In the genomic region with DNA sequence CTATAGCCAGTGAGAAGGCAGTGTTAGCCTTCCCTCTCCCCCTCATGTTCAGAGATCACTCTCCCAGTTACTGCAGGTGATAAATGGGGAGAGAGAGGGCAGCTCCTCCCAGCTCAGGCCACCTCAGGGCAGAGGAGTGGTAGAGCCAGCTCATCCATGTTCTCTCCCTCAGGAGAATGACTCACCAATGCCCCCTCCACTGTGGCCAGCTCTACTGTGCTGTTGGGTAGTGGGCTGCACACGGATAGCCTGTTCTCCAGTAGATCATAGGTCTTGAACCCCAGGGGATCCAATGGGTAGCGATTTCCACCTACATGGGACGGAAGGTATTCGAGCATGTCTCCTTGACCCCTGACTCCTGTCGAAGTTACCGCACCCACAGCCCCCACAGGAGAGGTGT, we compare ENCODE assay signal across 20 mouse cellular contexts.
"Had no signal": no experiment of that assay in that cellular context is flagged by ENCODE, and none has a peak within 500 bp of the region (broad histone marks: within the 10 kb centered on the region; RNA-seq: fewer than 3 reads in every experiment).

No protein-coding gene starts in this region.

- H3K27ac ChIP-seq: forebrain, embryonic 15.5 days; heart, embryonic 10.5 days; heart, embryonic 13.5 days; hindbrain, embryonic 13.5 days; hindbrain, embryonic 15.5 days; hindbrain, postnatal 0 days; limb, embryonic 13.5 days; limb, embryonic 15.5 days; liver, embryonic 12.5 days had no signal

- ATAC-seq: forebrain, embryonic 15.5 days; forebrain, postnatal 0 days; hindbrain, postnatal 0 days; intestine, embryonic 16.5 days; liver, embryonic 12.5 days had no signal

- H3K27me3 ChIP-seq: forebrain, embryonic 15.5 days; heart, embryonic 13.5 days; hindbrain, embryonic 13.5 days; hindbrain, embryonic 15.5 days; limb, embryonic 13.5 days; limb, embryonic 15.5 days; liver, embryonic 12.5 days had no signal

- H3K4me1 ChIP-seq: forebrain, embryonic 15.5 days; heart, embryonic 10.5 days; heart, embryonic 13.5 days; hindbrain, embryonic 13.5 days; hindbrain, embryonic 15.5 days; limb, embryonic 13.5 days; limb, embryonic 15.5 days; liver, embryonic 12.5 days had no signal

- H3K36me3 ChIP-seq: forebrain, embryonic 15.5 days; heart, embryonic 10.5 days; heart, embryonic 13.5 days; hindbrain, embryonic 13.5 days; hindbrain, embryonic 15.5 days; limb, embryonic 13.5 days; limb, embryonic 15.5 days; liver, embryonic 12.5 days had no signal

- H3K4me3 ChIP-seq: forebrain, embryonic 15.5 days; heart, embryonic 10.5 days; heart, embryonic 13.5 days; hindbrain, embryonic 13.5 days; hindbrain, embryonic 15.5 days; limb, embryonic 13.5 days; limb, embryonic 15.5 days; liver, embryonic 12.5 days had no signal

- H3K9me3 ChIP-seq: forebrain, embryonic 15.5 days; heart, embryonic 10.5 days; heart, embryonic 13.5 days; hindbrain, embryonic 13.5 days; hindbrain, embryonic 15.5 days; limb, embryonic 13.5 days; limb, embryonic 15.5 days; liver, embryonic 12.5 days had no signal

- H3K9ac ChIP-seq: forebrain, embryonic 15.5 days; forebrain, postnatal 0 days; heart, embryonic 13.5 days; hindbrain, embryonic 13.5 days; hindbrain, embryonic 15.5 days; limb, embryonic 13.5 days; limb, embryonic 15.5 days; liver, embryonic 12.5 days had no signal

- H3K4me2 ChIP-seq: forebrain, embryonic 15.5 days; heart, embryonic 13.5 days; hindbrain, embryonic 13.5 days; hindbrain, embryonic 15.5 days; limb, embryonic 13.5 days; limb, embryonic 15.5 days; liver, embryonic 12.5 days had no signal

- DNase-seq: forebrain, postnatal 0 days; gastrocnemius, postnatal 14 days; gastrocnemius, postnatal 36 days; heart, adult 18-20 months; heart, postnatal 10 days; kidney, postnatal 10 days; kidney, postnatal 25 days; layer of hippocampus, adult 9-11 months; layer of hippocampus, postnatal 36 days; left cerebral cortex, postnatal 4 days had no signal
